Mouse (Mus musculus) MN1 (cell line): ENCODE results near the gene Aamdc.
A peak's percentile ranks its signal among the peaks of the same experiment; 100 is the strongest.

Experiments used
- DNase-seq: peaks from one replicate; pipeline ENCODE4 v3.0.0-alpha.2; 2016; ENCODE audit warnings: low spot score

Gene Aamdc

DNA sequence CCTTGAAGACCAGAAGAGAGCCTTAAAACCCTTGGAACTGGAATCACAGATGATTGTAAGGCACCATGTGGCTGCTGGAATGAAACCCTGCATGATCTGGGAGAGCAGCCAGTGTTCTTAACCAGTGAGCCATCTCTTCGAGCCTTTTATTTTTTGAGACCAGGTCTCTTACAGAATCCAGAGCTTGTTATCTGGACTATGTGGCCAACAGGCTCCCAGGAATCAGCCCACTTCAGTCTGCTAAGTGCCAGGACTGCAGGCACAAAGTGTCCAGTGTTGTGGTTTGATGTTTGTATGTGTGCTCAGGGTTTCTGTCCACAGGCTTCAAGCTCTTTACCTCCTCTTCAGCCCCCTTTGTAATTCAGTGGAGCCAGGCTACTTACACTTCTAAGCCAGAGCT lies 64.5 kb downstream of the Aamdc start:
- DNase-seq: peak; percentile 24

DNA sequence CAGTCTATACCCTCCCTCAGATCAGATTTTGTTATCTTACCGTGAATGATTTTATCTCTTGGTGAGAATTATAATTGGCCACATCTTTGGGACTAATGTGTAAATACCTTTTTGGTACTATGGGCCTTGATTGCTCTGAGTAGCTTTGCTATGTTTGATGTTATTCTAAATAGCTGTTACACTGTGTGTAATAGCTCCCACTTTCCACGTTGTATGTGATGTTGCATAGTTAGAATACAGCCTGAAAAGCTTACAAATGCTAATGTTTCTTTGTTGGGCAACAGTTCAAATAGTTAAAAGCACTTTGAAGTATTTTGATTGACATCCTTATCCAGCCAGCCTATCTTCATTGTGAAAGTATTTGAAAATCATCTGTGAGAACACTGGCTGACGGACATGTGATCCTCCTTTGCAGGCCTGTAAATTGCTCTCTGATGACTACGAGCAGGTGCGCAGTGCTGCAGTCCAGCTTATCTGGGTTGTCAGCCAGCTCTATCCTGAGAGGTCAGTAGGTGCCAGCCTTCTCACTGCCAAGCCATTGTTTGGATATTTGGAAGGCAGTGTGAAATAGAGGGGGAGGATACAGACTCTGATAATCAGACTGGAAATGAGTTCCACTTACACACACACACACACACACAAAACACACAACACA lies 78.6 kb downstream of the Aamdc start:
- DNase-seq: no peak
